Mouse (Mus musculus) adrenal gland, postnatal 10 days (tissue): ENCODE measurements at regions not wholly inside any gene's neighbourhood (a gene's known extent, or its start where the extent isn't known, plus 50 kb on each side); places are given as distances from the start of the nearest gene placed in this dataset.
"Not testable (repeated sequence)": the region's sequence is repeated elsewhere in the genome, so short reads cannot be mapped to it uniquely, and the experiment has no call there.

Source experiments
- DNase-seq: peaks from one replicate; pipeline ENCODE4 v3.0.0; 2021; ENCODE audit warnings: mixed read lengths

DNA sequence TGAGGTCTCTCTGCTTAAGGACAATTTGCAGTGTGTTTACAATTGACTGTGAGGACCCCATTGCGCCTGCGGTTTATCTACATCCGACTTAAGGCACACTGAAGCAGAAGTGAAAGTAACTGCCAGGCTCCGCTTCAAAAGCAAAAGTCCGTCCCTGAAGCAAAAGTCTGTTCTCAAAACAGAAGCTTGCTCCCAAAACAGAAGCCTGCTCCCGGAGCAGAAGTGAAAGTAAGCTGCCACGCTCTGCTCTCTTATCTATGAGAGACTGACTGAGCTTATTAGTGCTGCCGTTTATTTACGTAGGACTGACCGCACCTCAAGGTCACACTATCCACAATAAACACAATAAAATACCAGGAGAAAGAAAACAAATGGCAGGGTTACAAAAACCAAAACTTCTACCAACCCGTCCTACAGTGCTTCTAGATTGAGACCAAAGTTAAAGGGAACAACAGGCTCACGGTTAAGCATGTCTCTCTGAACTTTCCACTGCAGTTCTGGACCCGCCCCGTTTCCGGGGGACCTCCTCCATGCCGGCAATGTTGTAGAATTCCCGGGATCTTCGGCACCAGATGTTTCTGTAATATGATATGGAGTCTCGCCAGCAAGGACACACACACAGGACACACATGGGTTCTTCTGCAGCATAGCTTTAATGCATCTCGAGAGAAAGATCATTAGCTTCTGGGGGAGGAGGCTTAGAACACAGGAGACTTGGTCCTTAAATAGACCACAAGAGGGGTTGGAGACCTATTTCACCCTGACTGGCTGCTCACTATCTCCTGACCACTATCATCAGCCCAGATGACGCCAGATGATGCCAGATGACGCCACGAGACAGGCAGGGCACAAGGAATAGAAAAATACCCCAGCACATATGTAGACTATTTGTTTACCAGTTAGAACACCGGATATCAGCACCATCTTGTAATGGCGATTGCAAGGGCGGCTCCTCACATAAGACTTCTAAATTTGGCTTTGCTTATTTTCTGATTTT is 665.8 kb downstream of the Nebl start:
- not testable (repeated sequence) for DNase-seq
